Mouse (Mus musculus) right cerebral cortex, adult 18-20 months (tissue): ENCODE measurements around the gene Lmna.
A peak's percentile ranks its signal among the peaks of the same experiment; 100 is the strongest.

Experiments used
- DNase-seq: peaks from one replicate; pipeline ENCODE4 v3.0.0; 2022; ENCODE audit warnings: mixed read lengths

Gene Lmna

DNA sequence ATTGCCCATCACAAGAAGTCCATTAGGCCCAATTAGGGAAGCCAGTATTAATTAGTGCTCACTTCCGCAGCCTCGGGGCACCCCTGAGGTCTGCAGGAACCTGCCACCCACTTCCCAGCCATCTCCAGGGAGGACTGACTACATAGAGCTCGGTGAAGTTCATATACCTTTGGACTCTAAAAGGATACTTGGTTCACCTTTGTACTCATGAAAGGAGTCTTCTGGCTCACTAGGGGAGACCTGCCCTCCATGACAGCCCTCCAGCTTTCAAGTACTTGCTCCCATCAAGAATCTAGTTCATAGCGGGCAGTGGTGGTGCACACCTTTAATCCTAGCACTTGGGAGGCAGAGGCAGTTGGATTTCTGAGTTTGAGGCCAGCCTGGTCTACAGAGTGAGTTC lies 8.7 kb upstream of the Lmna start:
- no peak for DNase-seq

GRCm38 (mm10) chr3:88516407-88516806 lies 6.7 kb upstream of the Lmna start:
- DNase-seq, result no peak

DNA sequence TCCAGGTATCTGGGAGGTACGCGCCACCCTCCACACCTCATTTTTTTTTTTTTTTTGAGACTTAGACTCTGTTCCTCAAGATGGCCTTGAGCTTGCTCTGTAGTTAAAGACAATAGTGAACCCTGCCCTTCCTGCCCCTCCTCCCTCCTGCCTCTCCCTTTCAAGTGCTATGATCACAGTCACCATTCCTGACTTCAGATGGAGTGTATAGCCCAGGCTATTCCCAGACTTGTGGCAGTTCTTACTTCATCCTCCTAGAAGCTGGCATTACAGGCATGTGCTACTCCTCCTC lies 5.3 kb upstream of the Lmna start:
- no peak for DNase-seq

GRCm38 (mm10) chr3:88514231-88515094 lies 4.7 kb upstream of the Lmna start:
- DNase-seq, result no peak

DNA sequence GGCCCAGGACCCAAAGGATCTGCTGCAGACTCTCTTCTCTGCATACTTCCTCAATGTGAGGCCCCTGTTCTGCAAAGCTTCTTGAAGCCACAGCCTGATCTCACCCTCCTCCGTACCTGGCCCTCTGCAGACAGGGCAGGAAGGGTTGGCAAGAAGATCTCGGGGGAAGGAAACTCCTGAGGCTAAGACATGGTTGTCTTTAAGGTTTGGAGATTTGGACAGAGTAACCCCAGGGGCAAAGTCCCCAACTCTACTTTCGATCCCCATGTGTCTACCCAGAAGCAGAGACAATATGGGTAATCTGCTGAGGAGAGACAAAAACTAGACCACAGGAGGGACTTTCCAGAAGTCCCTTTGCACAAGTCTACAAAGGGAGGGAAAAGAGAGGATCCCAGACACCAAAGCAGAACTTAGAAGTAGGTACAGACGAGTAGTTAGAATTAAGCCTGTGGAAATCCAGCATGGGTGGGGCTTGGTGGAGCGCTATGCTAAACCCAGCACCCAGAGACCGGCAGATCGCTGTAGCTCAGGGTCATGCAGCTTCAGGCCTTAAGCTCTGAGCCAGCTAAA lies 3.9 kb upstream of the Lmna start:
- no peak for DNase-seq

- no peak for DNase-seq
These were observed 3.3 kb upstream of the Lmna start for GRCm38 (mm10) chr3:88512896-88513545.

- DNase-seq, result no peak
These were observed 2.6 kb upstream of the Lmna start for GRCm38 (mm10) chr3:88512141-88512895.

- DNase-seq, result no peak
These were observed 1.8 kb upstream of the Lmna start for GRCm38 (mm10) chr3:88511559-88511958.

- no peak for DNase-seq
These were observed 899 bp upstream of the Lmna start for GRCm38 (mm10) chr3:88510421-88511289.

GRCm38 (mm10) chr3:88509250-88509649 lies 506 bp downstream of the Lmna start:
- DNase-seq, result no peak

DNA sequence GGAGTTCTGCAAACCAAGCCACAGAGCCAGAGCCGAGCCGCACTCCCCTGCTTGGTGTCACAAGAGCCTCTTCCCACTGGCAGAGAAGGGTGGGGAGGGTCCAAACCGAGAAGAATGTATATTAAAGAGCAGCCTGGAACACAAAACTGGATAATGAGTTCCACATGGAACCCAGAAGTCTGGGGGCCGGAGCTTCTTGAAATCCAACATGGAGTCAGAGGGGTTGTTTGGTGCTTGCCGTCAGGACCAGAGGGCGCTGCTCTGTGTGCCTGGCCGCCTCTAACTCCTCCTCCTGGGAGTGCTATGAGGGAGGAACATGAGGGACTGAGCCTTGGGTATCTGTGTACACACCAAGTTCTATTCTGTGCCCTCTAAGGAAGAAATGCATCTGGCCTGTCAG lies 4.0 kb downstream of the Lmna start:
- no peak for DNase-seq

- DNase-seq, result no peak
These were observed 4.7 kb downstream of the Lmna start for GRCm38 (mm10) chr3:88505081-88505480.

GRCm38 (mm10) chr3:88503881-88504746 lies 5.6 kb downstream of the Lmna start:
- no peak for DNase-seq

- DNase-seq, result peak; percentile 79
These were observed 6.3 kb downstream of the Lmna start for GRCm38 (mm10) chr3:88503505-88503863.

GRCm38 (mm10) chr3:88502641-88503504 lies 6.9 kb downstream of the Lmna start:
- peak; percentile 94 for DNase-seq

DNA sequence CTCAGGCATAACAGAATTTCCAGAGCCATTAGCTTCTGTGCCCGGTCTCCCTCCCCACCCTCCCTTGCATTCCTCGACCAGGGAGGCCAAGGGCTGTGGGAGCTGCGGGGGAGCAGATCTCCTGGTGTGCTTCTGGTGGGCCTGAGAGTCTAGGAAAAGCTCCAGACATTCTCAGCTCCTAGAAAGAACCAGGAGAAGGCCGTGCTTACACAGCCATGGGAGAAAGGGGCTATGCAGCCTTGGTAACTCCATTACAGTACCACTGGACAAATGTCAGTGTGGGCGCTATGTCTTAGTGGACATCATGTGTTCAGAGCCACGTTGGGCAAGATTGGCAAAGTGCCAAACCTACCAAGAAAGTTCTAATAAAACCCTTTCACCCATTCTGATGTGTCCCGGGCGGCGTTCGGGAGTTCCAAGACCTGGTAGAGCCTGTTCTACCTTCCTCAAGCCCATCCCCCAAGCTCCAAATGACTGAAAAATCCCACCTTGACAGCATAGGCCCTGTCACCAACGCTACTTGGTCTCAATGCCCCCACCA lies 7.7 kb downstream of the Lmna start:
- no peak for DNase-seq

- no peak for DNase-seq
These were observed 8.3 kb downstream of the Lmna start for GRCm38 (mm10) chr3:88501366-88502030.

GRCm38 (mm10) chr3:88500655-88501365 lies 8.9 kb downstream of the Lmna start:
- peak; percentile 18 for DNase-seq

- DNase-seq, result peak; percentile 44
These were observed 9.7 kb downstream of the Lmna start for GRCm38 (mm10) chr3:88500087-88500486.
